Mouse (Mus musculus) hindbrain, embryonic 12.5 days (tissue): Measurements from ENCODE around the gene Enox1. TPM values are rescaled to one million over a fixed set of nuclear protein-coding genes. Genes with fewer than 3 reads are reported as not detected.

ENCODE experiments used
- ATAC-seq: fragments of 200-750 bp; cut with Nextera tagmentation; 2 replicates; pipeline ENCODE4 v1.8.0; 2017; ENCODE audit warnings: moderate TSS enrichment; ENCODE audit not compliant: low FRiP score
- H3K27ac ChIP-seq: fragments of 300-500 bp; sonication (generic); 2 replicates; pipeline ENCODE4 v1.5.1; 2016; ENCODE audit warnings: mild to moderate bottlenecking
- H3K27me3 ChIP-seq: fragments of 300-500 bp; sonication (generic); 2 replicates; pipeline ENCODE4 v1.6.1; 2016; ENCODE audit warnings: mild to moderate bottlenecking
- H3K36me3 ChIP-seq: fragments of 300-500 bp; sonication (generic); 2 replicates; pipeline ENCODE4 v1.6.1; 2016; ENCODE audit warnings: mild to moderate bottlenecking
- H3K4me1 ChIP-seq: fragments of 300-500 bp; sonication (generic); 2 replicates; pipeline ENCODE4 v1.6.1; 2016
- H3K4me2 ChIP-seq: fragments of 300-500 bp; sonication (generic); replicated peaks from 2 replicates; pipeline ENCODE4 v1.6.1; 2016; ENCODE audit warnings: mild to moderate bottlenecking
- H3K4me3 ChIP-seq: fragments of 300-500 bp; sonication (generic); 2 replicates; pipeline ENCODE4 v1.5.1; 2016; ENCODE audit warnings: mild to moderate bottlenecking
- H3K9ac ChIP-seq: fragments of 300-500 bp; sonication (generic); 2 replicates; pipeline ENCODE4 v1.6.1; 2016; ENCODE audit warnings: mild to moderate bottlenecking, moderate library complexity
- H3K9me3 ChIP-seq: fragments of 300-500 bp; sonication (generic); replicated peaks from 2 replicates; pipeline ENCODE4 v1.6.1; 2016; ENCODE audit warnings: mild to moderate bottlenecking
- WGBS: fragments of 180-500 bp; shearing (Covaris S2); methylation state at CpG from one replicate; pipeline ENCODE4 v1.1.7; 2016; 5-methylcytosine and 5-hydroxymethylcytosine counted together
- polyA plus RNA-seq: library from polyadenylated mRNA; unstranded; fragments of >200 nt; fragmentation: Nextera tagmentation; extraction: Ambion mirVana; gene quantifications from 2 replicates; pipeline ENCODE4 v1.2.1, GENCODE M21; 2016

Enox1 gene
- polyA plus RNA-seq, 1 experiment from 2014 or later, result 36.7 TPM

- 0 out of 2 replicates have a peak overlapping the region, but pooled peaks have one; percentile 31 for H3K27ac ChIP-seq
- WGBS, result 61% methylated on average over 4 of the region's 4 CpGs
These were observed 321.1 kb downstream of the Enox1 start for GRCm38 (mm10) chr14:77477704-77478103.

GRCm38 (mm10) chr14:77478210-77478609 lies 321.6 kb downstream of the Enox1 start:
- no peaks in the 10 kb centered on the region for H3K36me3 ChIP-seq
- no peak overlapping the region for H3K9ac ChIP-seq
- H3K27ac ChIP-seq, result peak overlapping the region; percentile 48; the same call in 1 of the 2 replicates
- WGBS, result 54% methylated on average over 7 of the region's 7 CpGs
- no peaks in the 10 kb centered on the region for H3K9me3 ChIP-seq
- H3K4me3 ChIP-seq, result no peak overlapping the region
- no peak overlapping the region for H3K4me2 ChIP-seq
- peak; percentile 82 for ATAC-seq
- H3K4me1 ChIP-seq, result peaks cover 12% of the 10 kb centered on the region
- H3K27me3 ChIP-seq, result no peaks in the 10 kb centered on the region

More at GRCm38 (mm10) chr14:77477704-77478103, 321.1 kb downstream of the Enox1 start:
- Histone ChIP-seq H3K36me3 (no peaks in the 10 kb centered on the region), H3K4me2 (no peak overlapping the region), H3K27me3 (no peaks in the 10 kb centered on the region), H3K4me3 (no peak overlapping the region), H3K4me1 (peaks cover 12% of the 10 kb centered on the region), H3K9me3 (no peaks in the 10 kb centered on the region), H3K9ac (no peak overlapping the region)
- ATAC-seq, result peak; percentile 79; the same call in 1 of the 2 replicates

- H3K9me3 ChIP-seq, result no peaks in the 10 kb centered on the region
These were observed 322.1 kb downstream of the Enox1 start for GRCm38 (mm10) chr14:77478692-77479091.

GRCm38 (mm10) chr14:77483076-77483475 lies 326.5 kb downstream of the Enox1 start:
- 48% methylated on average over 10 of the region's 15 CpGs for WGBS
- Histone ChIP-seq H3K27me3 (no peaks in the 10 kb centered on the region), H3K27ac (no peak overlapping the region), H3K4me1 (peaks cover 4% of the 10 kb centered on the region; the same call in 1 of the 2 replicates), H3K4me2 (no peak overlapping the region), H3K9ac (no peak overlapping the region), H3K36me3 (no peaks in the 10 kb centered on the region), H3K4me3 (no peak overlapping the region), H3K9me3 (no peaks in the 10 kb centered on the region)
- ATAC-seq, result no peak

More at GRCm38 (mm10) chr14:77478692-77479091, 322.1 kb downstream of the Enox1 start:
- H3K36me3 ChIP-seq, result no peaks in the 10 kb centered on the region
- H3K27me3 ChIP-seq, result no peaks in the 10 kb centered on the region
- no peak overlapping the region for H3K4me2 ChIP-seq
- ATAC-seq, result no peak
- H3K9ac ChIP-seq, result no peak overlapping the region
- no peak overlapping the region for H3K27ac ChIP-seq
- WGBS, result 68% methylated on average over 8 of the region's 8 CpGs
- H3K4me3 ChIP-seq, result no peak overlapping the region
- peaks cover 9% of the 10 kb centered on the region for H3K4me1 ChIP-seq

DNA sequence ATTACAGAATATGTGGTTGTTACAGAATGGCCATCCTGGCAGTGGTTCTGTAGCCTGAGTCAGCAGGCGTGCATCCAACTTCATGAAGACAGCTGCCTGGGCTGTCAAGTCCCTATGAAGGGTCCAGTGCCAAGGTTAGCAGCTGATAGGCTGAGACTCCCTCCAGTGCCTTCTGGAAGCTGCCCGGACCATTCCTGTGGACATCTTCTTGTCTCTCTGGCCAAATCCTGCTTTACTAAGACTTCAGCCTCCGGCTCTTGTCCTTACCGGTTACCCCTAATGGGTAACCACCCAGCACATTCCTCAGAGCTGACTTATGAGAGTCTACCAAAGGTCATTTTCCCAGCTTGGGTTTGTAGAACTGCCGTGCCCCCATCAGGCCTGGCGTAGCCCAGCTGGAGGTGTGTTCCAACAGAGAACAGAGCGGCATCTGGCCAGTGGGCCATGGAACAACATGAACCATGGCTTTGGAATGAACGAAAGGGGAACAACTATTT lies 328.4 kb downstream of the Enox1 start:
- no peak overlapping the region for H3K4me2 ChIP-seq
- 84% methylated on average over 8 of the region's 8 CpGs for WGBS
- H3K9me3 ChIP-seq, result no peaks in the 10 kb centered on the region
- no peak overlapping the region for H3K27ac ChIP-seq
- H3K4me1 ChIP-seq, result 0 out of 2 replicates have a peak, but pooled peaks cover 2% of the 10 kb centered on the region
- no peak overlapping the region for H3K4me3 ChIP-seq
- H3K36me3 ChIP-seq, result no peaks in the 10 kb centered on the region
- H3K9ac ChIP-seq, result no peak overlapping the region
- ATAC-seq, result no peak
- H3K27me3 ChIP-seq, result no peaks in the 10 kb centered on the region

DNA sequence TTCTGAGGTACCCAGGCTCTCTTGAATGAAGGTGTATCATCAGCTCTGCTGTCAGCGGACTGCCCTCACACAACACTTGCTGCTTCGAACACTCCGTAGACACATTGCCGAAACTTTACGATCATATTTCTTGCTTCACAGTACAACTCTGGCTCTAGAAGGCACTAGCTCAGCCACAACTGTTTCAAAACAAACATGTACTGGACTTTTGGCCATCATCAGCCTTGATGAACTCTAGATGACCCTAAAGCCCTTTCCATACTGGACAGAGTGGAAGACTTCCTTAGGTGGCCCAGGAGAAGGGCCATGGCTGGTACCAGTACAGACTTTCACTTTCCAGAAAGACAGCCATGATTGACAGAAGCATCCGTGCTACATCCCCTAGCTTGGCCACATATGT lies 334.1 kb downstream of the Enox1 start:
- 0 out of 2 replicates have a peak, but pooled peaks cover 2% of the 10 kb centered on the region for H3K4me1 ChIP-seq
- no peak overlapping the region for H3K4me3 ChIP-seq
- H3K36me3 ChIP-seq, result no peaks in the 10 kb centered on the region
- H3K27me3 ChIP-seq, result no peaks in the 10 kb centered on the region
- ATAC-seq, result no peak
- H3K4me2 ChIP-seq, result no peak overlapping the region
- WGBS, result 96% methylated on average over 6 of the region's 6 CpGs
- no peak overlapping the region for H3K27ac ChIP-seq
- H3K9ac ChIP-seq, result no peak overlapping the region
- H3K9me3 ChIP-seq, result no peaks in the 10 kb centered on the region

GRCm38 (mm10) chr14:77491731-77492130 lies 335.2 kb downstream of the Enox1 start:
- H3K27ac ChIP-seq, result no peak overlapping the region
- ATAC-seq, result no peak
- H3K27me3 ChIP-seq, result no peaks in the 10 kb centered on the region

GRCm38 (mm10) chr14:77499996-77500581 lies 343.5 kb downstream of the Enox1 start:
- no peak overlapping the region for H3K4me2 ChIP-seq
- 65% methylated on average over 6 of the region's 6 CpGs for WGBS

More at GRCm38 (mm10) chr14:77491731-77492130, 335.2 kb downstream of the Enox1 start:
- WGBS, result 82% methylated on average over 2 of the region's 2 CpGs
- H3K4me3 ChIP-seq, result no peak overlapping the region
- 0 out of 2 replicates have a peak, but pooled peaks cover 2% of the 10 kb centered on the region for H3K4me1 ChIP-seq
- no peaks in the 10 kb centered on the region for H3K9me3 ChIP-seq
- H3K36me3 ChIP-seq, result no peaks in the 10 kb centered on the region
- H3K9ac ChIP-seq, result no peak overlapping the region
- no peak overlapping the region for H3K4me2 ChIP-seq

GRCm38 (mm10) chr14:77504458-77505135 lies 348.0 kb downstream of the Enox1 start:
- no peak overlapping the region for H3K4me3 ChIP-seq
- no peak overlapping the region for H3K4me2 ChIP-seq
- H3K9me3 ChIP-seq, result no peaks in the 10 kb centered on the region
- H3K4me1 ChIP-seq, result no peaks in the 10 kb centered on the region
- H3K9ac ChIP-seq, result no peak overlapping the region
- no peaks in the 10 kb centered on the region for H3K27me3 ChIP-seq
- no peak for ATAC-seq
- WGBS, result 72% methylated on average over 12 of the region's 12 CpGs
- H3K27ac ChIP-seq, result no peak overlapping the region
- H3K36me3 ChIP-seq, result 0 out of 2 replicates have a peak, but pooled peaks cover 2% of the 10 kb centered on the region

More at GRCm38 (mm10) chr14:77499996-77500581, 343.5 kb downstream of the Enox1 start:
- Histone ChIP-seq H3K9me3 (no peaks in the 10 kb centered on the region), H3K4me1 (no peaks in the 10 kb centered on the region), H3K36me3 (no peaks in the 10 kb centered on the region), H3K9ac (no peak overlapping the region), H3K4me3 (no peak overlapping the region), H3K27me3 (no peaks in the 10 kb centered on the region), H3K27ac (no peak overlapping the region)
- no peak for ATAC-seq

DNA sequence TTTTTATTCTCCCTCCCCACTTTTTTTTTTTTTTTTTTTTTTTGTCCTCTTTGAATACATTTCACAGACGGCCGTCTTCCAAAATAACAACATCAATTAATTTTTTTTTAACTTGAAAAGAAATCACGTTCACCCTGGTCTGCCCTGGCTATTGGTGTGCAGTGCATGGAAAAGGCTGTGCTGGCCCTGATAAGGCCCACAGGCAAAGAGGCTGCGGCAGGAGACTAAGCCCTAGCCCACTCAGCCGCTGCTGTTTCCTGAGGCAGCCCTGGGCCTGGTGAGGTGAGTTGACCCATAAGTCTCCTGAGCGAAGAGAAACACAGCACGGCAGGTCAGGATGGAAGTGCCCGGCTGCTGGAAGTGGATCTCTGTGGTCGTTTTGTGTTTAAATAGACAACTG lies 349.8 kb downstream of the Enox1 start:
- 0 out of 2 replicates have a peak, but pooled peaks cover 2% of the 10 kb centered on the region for H3K36me3 ChIP-seq
- no peak overlapping the region for H3K4me2 ChIP-seq
- no peak for ATAC-seq
- no peaks in the 10 kb centered on the region for H3K4me1 ChIP-seq
- H3K27ac ChIP-seq, result peak overlapping the region; percentile 17; the same call in 1 of the 2 replicates
- H3K9me3 ChIP-seq, result no peaks in the 10 kb centered on the region
- 59% methylated on average over 9 of the region's 9 CpGs for WGBS
- no peak overlapping the region for H3K4me3 ChIP-seq
- H3K9ac ChIP-seq, result no peak overlapping the region
- no peaks in the 10 kb centered on the region for H3K27me3 ChIP-seq

- 78% methylated on average over 12 of the region's 12 CpGs for WGBS
- H3K36me3 ChIP-seq, result 0 out of 2 replicates have a peak, but pooled peaks cover 2% of the 10 kb centered on the region
- ATAC-seq, result no peak
These were observed 351.5 kb downstream of the Enox1 start for GRCm38 (mm10) chr14:77508036-77508435.

GRCm38 (mm10) chr14:77509042-77509441 lies 352.5 kb downstream of the Enox1 start:
- Histone ChIP-seq H3K27me3 (no peaks in the 10 kb centered on the region), H3K9ac (no peak overlapping the region), H3K36me3 (0 out of 2 replicates have a peak, but pooled peaks cover 2% of the 10 kb centered on the region), H3K4me1 (no peaks in the 10 kb centered on the region), H3K27ac (no peak overlapping the region), H3K9me3 (no peaks in the 10 kb centered on the region), H3K4me3 (no peak overlapping the region), H3K4me2 (no peak overlapping the region)
- ATAC-seq, result no peak
- 78% methylated on average over 6 of the region's 6 CpGs for WGBS

More at GRCm38 (mm10) chr14:77508036-77508435, 351.5 kb downstream of the Enox1 start:
- Histone ChIP-seq H3K9ac (no peak overlapping the region), H3K4me2 (no peak overlapping the region), H3K27ac (no peak overlapping the region), H3K9me3 (no peaks in the 10 kb centered on the region), H3K27me3 (no peaks in the 10 kb centered on the region), H3K4me3 (no peak overlapping the region), H3K4me1 (no peaks in the 10 kb centered on the region)
